In genomic region chr3:110094407-110094806, GRCm38 (mm10) we compare ENCODE assay signal across 22 mouse cellular contexts. TPM values are rescaled to one million over a fixed set of nuclear protein-coding genes. Genes with fewer than 3 reads are reported as not detected.
DNase-seq lines count a peak whose midpoint lies in the region; ATAC-seq and TF ChIP-seq lines count a peak whose summit lies in the region.
"Had no signal": no experiment of that assay in that cellular context is flagged by ENCODE, and none has a peak within 500 bp of the region (broad histone marks: within the 10 kb centered on the region; RNA-seq: fewer than 3 reads in every experiment).

No protein-coding gene starts in this region.

- no peak overlapping the region for H3K4me2 ChIP-seq in forebrain, embryonic 14.5 days (ENCODE audit: low read length)
- no peak overlapping the region for H3K4me2 ChIP-seq in forebrain, embryonic 12.5 days
- H3K4me2 ChIP-seq in forebrain, embryonic 16.5 days (ENCODE audit: low read length) = no peak overlapping the region
- H3K4me2 ChIP-seq in forebrain, postnatal 0 days (ENCODE audit: low read depth) = no peak overlapping the region
- no peak overlapping the region for H3K4me2 ChIP-seq in midbrain, embryonic 11.5 days
- H3K4me2 ChIP-seq in midbrain, embryonic 16.5 days (ENCODE audit: low read length) = no peak overlapping the region
- H3K4me2 ChIP-seq: embryonic facial prominence, embryonic 12.5 days had no signal

- no peaks in the 10 kb centered on the region for H3K27me3 ChIP-seq in forebrain, embryonic 14.5 days (replicated peaks; ENCODE audit: control insufficient read depth, insufficient read depth, low read length)
- H3K27me3 ChIP-seq in forebrain, embryonic 12.5 days = no peaks in the 10 kb centered on the region
- H3K27me3 ChIP-seq in forebrain, embryonic 16.5 days (replicated peaks; ENCODE audit: control insufficient read depth, insufficient read depth, low read length) = no peaks in the 10 kb centered on the region
- no peaks in the 10 kb centered on the region for H3K27me3 ChIP-seq in forebrain, postnatal 0 days (ENCODE audit: insufficient read depth, low read length)
- H3K27me3 ChIP-seq in midbrain, embryonic 11.5 days (ENCODE audit: control insufficient read depth, insufficient read depth, low read length) = no peaks in the 10 kb centered on the region
- H3K27me3 ChIP-seq in midbrain, embryonic 16.5 days (ENCODE audit: control insufficient read depth, insufficient read depth, low read depth, low read length) = no peaks in the 10 kb centered on the region
- H3K27me3 ChIP-seq: CH12.LX; embryonic facial prominence, embryonic 12.5 days; Patski had no signal

- WGBS in forebrain, embryonic 14.5 days = 57% methylated on average over 2 of the region's 2 CpGs
- WGBS in forebrain, embryonic 12.5 days = 70% methylated on average over 2 of the region's 2 CpGs
- WGBS in forebrain, embryonic 16.5 days = 50% methylated on average over 2 of the region's 2 CpGs
- WGBS in forebrain, postnatal 0 days = 42% methylated on average over 2 of the region's 2 CpGs
- WGBS in midbrain, embryonic 11.5 days = 79% methylated on average over 2 of the region's 2 CpGs
- WGBS in midbrain, embryonic 16.5 days = 81% methylated on average over 2 of the region's 2 CpGs

- peaks cover 4% of the 10 kb centered on the region; the same call in 1 of the 2 replicates for H3K4me1 ChIP-seq in forebrain, embryonic 14.5 days (ENCODE audit: control insufficient read depth, insufficient read depth, low read length)
- H3K4me1 ChIP-seq in forebrain, embryonic 12.5 days = no peaks in the 10 kb centered on the region
- H3K4me1 ChIP-seq in forebrain, embryonic 16.5 days (replicated peaks; ENCODE audit: control insufficient read depth, insufficient read depth, low read length) = peaks cover 4% of the 10 kb centered on the region
- H3K4me1 ChIP-seq in forebrain, postnatal 0 days (ENCODE audit: insufficient read depth) = peaks cover 3% of the 10 kb centered on the region; the same call in 1 of the 2 replicates
- H3K4me1 ChIP-seq in midbrain, embryonic 11.5 days (ENCODE audit: control insufficient read depth, insufficient read depth, low read length) = no peaks in the 10 kb centered on the region
- peaks cover 2% of the 10 kb centered on the region for H3K4me1 ChIP-seq in midbrain, embryonic 16.5 days (ENCODE audit: control insufficient read depth, insufficient read depth, low read length)
- H3K4me1 ChIP-seq: embryonic facial prominence, embryonic 10.5 days; embryonic facial prominence, embryonic 12.5 days had no signal

- H3K9me3 ChIP-seq in forebrain, embryonic 14.5 days (replicated peaks; ENCODE audit: control insufficient read depth, low read length) = no peaks in the 10 kb centered on the region
- H3K9me3 ChIP-seq in forebrain, embryonic 12.5 days = no peaks in the 10 kb centered on the region
- no peaks in the 10 kb centered on the region for H3K9me3 ChIP-seq in forebrain, embryonic 16.5 days (ENCODE audit: control insufficient read depth, low read length)
- H3K9me3 ChIP-seq in forebrain, postnatal 0 days (ENCODE audit: low read length) = no peaks in the 10 kb centered on the region
- no peaks in the 10 kb centered on the region for H3K9me3 ChIP-seq in midbrain, embryonic 11.5 days (ENCODE audit: control insufficient read depth, low read length)
- no peaks in the 10 kb centered on the region for H3K9me3 ChIP-seq in midbrain, embryonic 16.5 days (replicated peaks; ENCODE audit: control insufficient read depth, low read length, poor library complexity, severe bottlenecking)
- H3K9me3 ChIP-seq: embryonic facial prominence, embryonic 10.5 days; embryonic facial prominence, embryonic 12.5 days had no signal

- H3K27ac ChIP-seq in forebrain, embryonic 14.5 days (ENCODE audit: low read depth, low read length) = no peak overlapping the region
- H3K27ac ChIP-seq in forebrain, embryonic 12.5 days = no peak overlapping the region
- H3K27ac ChIP-seq in forebrain, embryonic 16.5 days (ENCODE audit: low read length) = 0 out of 2 replicates have a peak overlapping the region, but pooled peaks have one; percentile 18
- no peak overlapping the region for H3K27ac ChIP-seq in forebrain, postnatal 0 days (ENCODE audit: low read depth, low read length)
- H3K27ac ChIP-seq in midbrain, embryonic 11.5 days (ENCODE audit: low read depth, low read length) = no peak overlapping the region
- no peak overlapping the region for H3K27ac ChIP-seq in midbrain, embryonic 16.5 days (ENCODE audit: low read length)
- H3K27ac ChIP-seq: embryonic facial prominence, embryonic 10.5 days; embryonic facial prominence, embryonic 12.5 days had no signal

- no peak overlapping the region for H3K4me3 ChIP-seq in forebrain, embryonic 14.5 days (ENCODE audit: low read depth, low read length)
- no peak overlapping the region for H3K4me3 ChIP-seq in forebrain, embryonic 12.5 days (replicated peaks)
- no peak overlapping the region for H3K4me3 ChIP-seq in forebrain, embryonic 16.5 days (replicated peaks; ENCODE audit: low read length)
- no peak overlapping the region for H3K4me3 ChIP-seq in forebrain, postnatal 0 days (ENCODE audit: low read depth, low read length)
- H3K4me3 ChIP-seq in midbrain, embryonic 11.5 days (ENCODE audit: low read depth, low read length) = no peak overlapping the region
- H3K4me3 ChIP-seq in midbrain, embryonic 16.5 days (ENCODE audit: low read depth, low read length) = no peak overlapping the region
- H3K4me3 ChIP-seq: embryonic facial prominence, embryonic 10.5 days; embryonic facial prominence, embryonic 12.5 days had no signal

- no peaks in the 10 kb centered on the region for H3K36me3 ChIP-seq in forebrain, embryonic 14.5 days (ENCODE audit: control insufficient read depth, insufficient read depth, low read length)
- H3K36me3 ChIP-seq in forebrain, embryonic 12.5 days (replicated peaks) = no peaks in the 10 kb centered on the region
- no peaks in the 10 kb centered on the region for H3K36me3 ChIP-seq in forebrain, embryonic 16.5 days (ENCODE audit: control insufficient read depth, insufficient read depth)
- H3K36me3 ChIP-seq in forebrain, postnatal 0 days (ENCODE audit: insufficient read depth) = no peaks in the 10 kb centered on the region
- H3K36me3 ChIP-seq in midbrain, embryonic 11.5 days (ENCODE audit: control insufficient read depth, insufficient read depth, low read length) = no peaks in the 10 kb centered on the region
- H3K36me3 ChIP-seq in midbrain, embryonic 16.5 days (ENCODE audit: control insufficient read depth, insufficient read depth, low read length) = no peaks in the 10 kb centered on the region
- H3K36me3 ChIP-seq: embryonic facial prominence, embryonic 10.5 days; embryonic facial prominence, embryonic 12.5 days; G1E had no signal

- DNase-seq in forebrain, embryonic 14.5 days (ENCODE audit: low spot score) = no peak
- no peak for DNase-seq in forebrain, postnatal 0 days
- peak; percentile 72 for DNase-seq in midbrain, embryonic 11.5 days (ENCODE audit: low spot score, missing footprints)
- DNase-seq: adrenal gland, adult 8-10 months; adrenal gland, postnatal 14 days; adrenal gland, postnatal 36 days; B cell, adult 2 months; cerebellum, adult 11-12 months; cerebellum, adult 2 months; cerebellum, adult 9-10 months; cerebellum, postnatal 10 days; cerebellum, postnatal 25 days had no signal

- ATAC-seq in forebrain, embryonic 14.5 days = 0 out of 2 replicates have a peak, but pooled peaks have one; percentile 10
- ATAC-seq in forebrain, embryonic 12.5 days (ENCODE audit: low FRiP score) = no peak
- ATAC-seq in forebrain, embryonic 16.5 days = no peak
- ATAC-seq in forebrain, postnatal 0 days = no peak
- no peak for ATAC-seq in midbrain, embryonic 11.5 days (ENCODE audit: low FRiP score)
- no peak for ATAC-seq in midbrain, embryonic 16.5 days
- ATAC-seq: activated CD4-positive, CD25-positive, alpha-beta regulatory T cell, adult 4 months; CD4-positive, CD25-positive, alpha-beta regulatory T cell, adult 4 months; Patski had no signal

- H3K9ac ChIP-seq in forebrain, embryonic 14.5 days (ENCODE audit: low read length) = no peak overlapping the region
- no peak overlapping the region for H3K9ac ChIP-seq in forebrain, embryonic 12.5 days
- H3K9ac ChIP-seq in forebrain, embryonic 16.5 days (replicated peaks; ENCODE audit: low read depth, low read length) = no peak overlapping the region
- no peak overlapping the region for H3K9ac ChIP-seq in forebrain, postnatal 0 days
- no peak overlapping the region for H3K9ac ChIP-seq in midbrain, embryonic 11.5 days (ENCODE audit: low read length)
- no peak overlapping the region for H3K9ac ChIP-seq in midbrain, embryonic 16.5 days (ENCODE audit: low read depth, low read length)
- H3K9ac ChIP-seq: embryonic facial prominence, embryonic 12.5 days had no signal

- no peak for TF ChIP-seq CTCF in forebrain, postnatal 0 days (IDR thresholded peaks at IDR 0.05; ENCODE audit: low read depth)

RNA-seq across cellular contexts. Expression of gene Ntng1, which starts 49.4 kb away (rescaled TPM):
- polyA plus RNA-seq in forebrain, embryonic 14.5 days (2014; fragmentation: Nextera tagmentation; extraction: Ambion mirVana) = 12.2 and 17.4 TPM in 2 replicates
- 5.0 and 5.2 TPM in 2 replicates for polyA plus RNA-seq in forebrain, embryonic 12.5 days (2016; fragmentation: Nextera tagmentation; extraction: Ambion mirVana)
- 5.6 and 10.7 TPM in 2 replicates for polyA plus RNA-seq in forebrain, embryonic 16.5 days (2015; fragmentation: Nextera tagmentation; extraction: Ambion mirVana)
- 19.5 and 34.5 TPM in 2 replicates for total RNA-seq in forebrain, postnatal 0 days (2014; rRNA removed)
- 11.9 and 32.9 TPM in 2 replicates for polyA plus RNA-seq in forebrain, postnatal 0 days (2015; fragmentation: Nextera tagmentation; extraction: Ambion mirVana)
- 2.8 and 2.9 TPM in 2 replicates for polyA plus RNA-seq in midbrain, embryonic 11.5 days (2014; fragmentation: Nextera tagmentation; extraction: Ambion mirVana)
- polyA plus RNA-seq in midbrain, embryonic 16.5 days (2015; fragmentation: Nextera tagmentation; extraction: Ambion mirVana) = 53.8 and 67.7 TPM in 2 replicates
- total RNA-seq: CH12.LX had no signal
- polyA plus RNA-seq: activated CD4-positive, CD25-positive, alpha-beta regulatory T cell, adult 4 months; CD4-positive, CD25-positive, alpha-beta regulatory T cell, adult 4 months; G1E had no signal
